Mouse (Mus musculus) lung, postnatal 10 days (tissue): ENCODE measurements around the gene Tpd52l2.

Experiments
- DNase-seq: peaks from one replicate; pipeline ENCODE4 v3.0.0; 2021

Gene Tpd52l2

DNA sequence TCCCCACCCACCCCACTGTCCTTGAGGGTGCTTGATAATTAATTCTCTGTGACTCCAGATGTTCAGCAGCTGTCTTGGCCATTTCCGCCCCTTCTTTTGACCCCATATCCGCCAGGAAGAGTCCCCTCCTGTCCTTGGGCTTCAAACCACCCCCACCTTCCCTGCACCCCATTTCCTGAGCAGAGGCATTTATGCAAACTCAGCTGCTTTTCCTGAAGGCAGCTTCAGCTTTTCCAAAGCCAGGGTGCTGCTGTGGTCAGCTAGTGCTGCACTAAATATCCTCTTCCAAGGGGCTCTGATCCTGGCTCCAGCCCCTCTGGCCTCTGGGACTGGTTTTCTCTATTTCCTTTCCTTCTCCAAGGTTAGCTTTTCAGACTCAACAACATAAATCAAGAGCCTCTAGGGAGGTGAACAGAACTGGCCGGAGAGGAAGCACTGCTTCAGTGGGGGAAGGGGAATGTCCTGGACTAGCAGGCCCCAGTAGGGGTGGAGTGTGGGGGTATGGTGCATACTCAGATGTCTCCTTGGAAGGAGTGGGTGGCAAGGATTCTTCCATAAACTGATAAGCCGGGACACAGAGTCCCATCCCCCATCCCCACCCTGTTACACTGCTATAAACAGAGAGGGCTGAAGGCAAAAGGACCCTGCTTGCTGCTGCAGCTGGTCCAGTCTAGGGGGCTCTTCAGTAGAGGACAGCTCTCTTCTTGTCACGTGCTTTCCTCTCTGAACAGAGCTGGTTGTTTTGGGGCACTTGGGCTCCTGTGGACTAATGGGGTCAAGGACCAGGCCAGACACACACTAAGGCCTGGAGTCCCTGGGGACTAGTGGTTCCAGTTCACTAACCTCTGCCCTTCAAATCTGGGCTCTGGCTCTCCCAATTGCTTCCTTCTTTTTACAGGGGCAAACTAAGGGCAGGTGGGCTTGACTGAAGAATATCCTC lies 9.3 kb upstream of the Tpd52l2 start:
- peak; percentile 77 for DNase-seq

DNA sequence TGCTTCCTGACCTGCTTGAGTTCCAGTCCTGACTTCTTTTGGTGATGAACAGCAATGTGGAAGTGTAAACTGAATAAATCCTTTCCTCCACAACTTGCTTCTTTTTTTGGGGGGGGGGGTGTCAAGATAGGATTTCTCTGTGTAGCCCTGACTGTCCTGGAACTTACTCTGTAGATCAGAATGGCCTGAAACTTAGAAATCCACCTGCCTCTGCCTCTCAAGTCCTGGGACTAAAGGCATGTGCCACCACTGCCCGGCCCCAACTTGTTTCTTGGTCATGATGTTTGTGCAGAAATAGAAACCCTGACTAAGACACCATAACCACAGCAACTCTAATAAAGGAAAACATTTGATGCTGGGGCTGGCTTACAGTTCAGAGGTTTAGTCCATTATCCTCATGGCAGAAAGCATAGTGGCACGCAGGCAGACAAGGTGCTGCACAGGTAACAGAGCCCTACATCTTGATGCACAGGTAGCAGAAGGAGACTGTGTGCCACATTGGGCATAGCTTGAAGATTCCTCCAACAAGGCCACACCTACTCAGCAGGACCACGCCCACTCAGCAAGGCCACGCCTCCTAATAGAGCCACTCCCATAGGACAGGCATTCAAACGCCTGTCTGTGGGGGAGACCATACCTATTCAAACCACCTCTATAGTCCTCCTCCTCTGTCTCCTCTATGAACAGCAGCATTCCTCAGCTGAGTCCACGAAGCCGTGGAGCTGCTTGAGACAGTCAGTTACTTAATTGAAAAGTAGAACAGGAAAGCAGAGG lies 5.3 kb upstream of the Tpd52l2 start:
- DNase-seq = peak; percentile 59

DNA sequence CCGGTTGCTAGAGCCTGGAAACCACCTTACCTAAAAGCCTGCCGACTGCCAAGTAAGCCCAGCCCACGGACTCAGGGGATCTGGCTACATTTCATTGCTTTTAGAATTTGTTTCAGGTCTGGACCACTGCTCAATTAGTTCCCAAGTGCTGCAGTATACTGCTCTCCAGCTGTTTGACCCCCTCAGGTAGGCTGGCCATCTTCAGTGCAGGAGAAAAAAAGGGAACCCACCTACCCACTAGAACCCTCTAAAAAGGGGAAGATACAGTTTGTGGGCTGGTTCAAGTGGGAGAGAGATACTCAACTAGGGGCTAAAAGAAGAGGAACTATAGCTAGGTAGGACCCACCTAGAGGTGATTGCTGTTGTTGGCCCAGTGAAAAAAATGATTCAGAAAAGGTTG lies 4.7 kb upstream of the Tpd52l2 start:
- DNase-seq = no peak

DNA sequence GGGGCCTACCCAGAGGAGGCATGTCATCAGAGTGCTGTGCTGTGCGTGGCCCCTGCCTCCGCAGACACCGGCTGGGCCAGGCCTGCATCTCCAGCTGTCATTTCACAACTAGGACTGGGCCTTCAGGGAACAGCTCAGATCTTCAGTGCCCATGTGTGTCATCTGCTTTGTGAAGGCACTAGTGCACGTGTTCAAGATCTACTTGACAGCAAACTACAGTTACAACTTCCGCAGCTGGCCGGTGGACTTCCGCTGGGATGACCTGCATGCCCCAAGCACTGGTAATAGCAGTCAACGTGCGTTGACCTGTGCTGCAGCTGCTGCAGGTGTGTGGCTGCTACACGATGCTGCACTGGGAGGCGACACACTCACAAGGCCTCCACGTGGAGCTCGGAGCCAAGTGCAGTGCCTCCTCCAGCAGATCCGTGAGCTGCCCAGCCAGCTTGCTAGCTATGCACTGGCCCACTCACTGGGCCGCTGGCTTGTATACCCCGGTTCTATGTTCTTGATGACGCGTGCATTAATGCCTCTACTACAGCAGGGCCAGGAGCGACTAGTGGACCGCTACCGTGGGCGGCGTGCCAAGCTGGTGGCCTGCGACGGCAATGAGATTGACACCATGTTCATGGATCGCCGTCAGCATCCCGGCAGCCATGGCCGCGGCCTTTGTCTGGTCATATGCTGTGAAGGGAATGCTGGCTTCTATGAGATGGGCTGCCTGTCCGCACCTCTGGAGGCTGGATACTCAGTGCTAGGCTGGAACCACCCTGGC lies 3.6 kb upstream of the Tpd52l2 start, which contains the start of gene Abhd16b:
Abhd16b (plus strand) TSS at position 51 of the 772 bp plus-strand sequence.
- no peak for DNase-seq

DNA sequence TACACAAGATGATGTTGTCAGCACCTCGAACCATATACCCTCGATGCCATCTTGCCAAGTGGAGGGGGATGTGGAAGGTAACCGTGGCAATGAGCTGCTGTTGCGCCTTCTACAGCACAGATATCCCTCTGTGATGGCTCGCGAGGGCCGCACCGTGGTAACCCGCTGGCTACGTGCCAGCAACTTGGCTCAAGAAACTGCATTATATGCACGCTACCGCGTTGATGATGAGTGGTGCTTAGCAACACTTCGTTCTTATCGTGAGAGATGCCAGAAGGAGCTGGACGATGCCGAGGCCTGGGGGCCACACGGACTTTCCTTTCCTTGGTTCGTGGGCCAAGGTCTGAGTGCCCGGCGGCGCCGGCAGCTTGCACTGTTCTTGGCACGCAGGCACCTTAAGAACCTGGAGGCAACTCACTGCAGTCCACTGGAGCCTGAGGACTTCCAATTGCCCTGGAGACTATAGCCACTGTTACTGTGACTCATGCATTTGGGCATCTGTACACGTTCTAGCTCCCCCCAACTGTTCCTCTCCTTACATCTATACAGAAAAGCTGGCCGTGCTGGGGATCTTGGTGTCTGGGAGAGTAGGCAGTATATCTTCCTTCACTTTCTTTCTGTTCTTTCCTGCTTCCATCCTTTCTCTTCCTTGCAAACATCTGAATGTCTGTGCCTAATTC lies 2.5 kb upstream of the Tpd52l2 start:
- DNase-seq = no peak

DNA sequence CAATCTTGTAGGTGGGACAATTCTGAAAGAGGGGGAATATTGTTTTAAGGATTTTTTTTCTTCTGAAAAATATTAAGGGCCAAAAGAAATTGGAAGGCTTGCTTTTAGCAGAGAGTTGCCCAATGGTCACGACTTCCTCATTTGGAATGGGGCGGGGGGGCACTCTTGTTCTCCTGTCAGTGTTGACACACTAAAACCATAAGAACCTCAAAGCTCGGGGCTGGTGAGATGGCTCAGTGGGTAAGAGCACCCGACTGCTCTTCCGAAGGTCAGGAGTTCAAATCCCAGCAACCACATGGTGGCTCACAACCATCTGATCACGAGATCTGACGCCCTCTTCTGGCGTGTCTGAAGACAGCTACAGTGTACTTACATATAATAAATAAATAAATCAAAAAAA lies 1.1 kb upstream of the Tpd52l2 start:
- DNase-seq = peak; percentile 11

DNA sequence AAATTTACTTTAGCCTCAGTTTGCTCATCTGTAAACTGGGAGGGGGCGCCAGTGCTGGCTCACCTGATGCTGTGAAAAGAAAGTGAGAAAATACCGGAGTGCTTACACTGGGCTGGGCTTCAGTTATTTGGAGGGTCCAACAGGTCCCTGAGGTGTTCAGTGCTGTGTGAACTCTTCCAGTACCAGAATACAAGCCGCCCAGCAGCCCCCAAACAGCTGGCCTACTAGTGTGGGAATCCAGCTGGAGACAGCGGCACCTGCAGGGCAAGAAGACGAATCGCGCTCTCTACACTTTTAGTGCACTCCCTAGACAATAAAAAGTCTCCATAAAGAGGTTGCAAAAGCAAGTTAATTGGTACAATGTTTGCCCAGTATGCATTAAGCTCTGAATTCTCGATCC lies 661 bp upstream of the Tpd52l2 start:
- DNase-seq = peak; percentile 84

DNA sequence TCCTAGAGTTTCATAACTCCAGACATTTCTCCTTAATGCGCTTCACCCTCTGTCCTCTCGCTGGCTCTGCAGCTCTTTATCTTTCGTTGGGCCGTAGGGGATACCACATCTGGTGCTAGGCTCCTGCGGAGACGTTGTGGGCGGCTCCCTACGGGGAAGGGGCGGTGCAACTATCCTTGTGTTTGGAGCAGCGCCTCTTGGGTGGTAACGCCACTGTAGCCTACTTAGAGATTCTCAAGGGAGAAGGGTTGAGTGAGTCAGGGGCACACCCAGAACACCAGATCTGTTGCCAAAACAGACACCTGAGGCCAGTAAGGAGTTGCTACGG lies 570 bp downstream of the Tpd52l2 start:
- peak; percentile 85 for DNase-seq

DNA sequence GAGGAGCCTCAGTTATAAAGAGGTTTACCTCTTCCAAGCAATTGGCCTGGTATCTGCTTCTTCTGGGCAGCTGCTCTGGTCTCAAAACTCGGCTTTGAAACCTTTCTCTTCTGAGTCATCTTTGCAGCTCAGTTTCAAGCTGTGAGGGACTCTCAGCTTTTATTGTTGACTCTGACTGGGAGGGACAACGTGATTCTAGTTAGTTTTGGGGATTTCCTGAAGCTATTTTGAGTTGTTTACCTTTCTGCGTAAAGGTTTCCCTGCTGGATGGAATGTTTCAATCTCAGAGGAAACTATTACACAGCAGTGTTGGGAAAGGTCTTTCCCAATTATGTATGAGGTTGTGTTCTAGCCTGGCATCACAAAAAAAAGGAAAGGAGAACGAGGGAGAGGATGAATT lies 1.7 kb downstream of the Tpd52l2 start:
- no peak for DNase-seq

DNA sequence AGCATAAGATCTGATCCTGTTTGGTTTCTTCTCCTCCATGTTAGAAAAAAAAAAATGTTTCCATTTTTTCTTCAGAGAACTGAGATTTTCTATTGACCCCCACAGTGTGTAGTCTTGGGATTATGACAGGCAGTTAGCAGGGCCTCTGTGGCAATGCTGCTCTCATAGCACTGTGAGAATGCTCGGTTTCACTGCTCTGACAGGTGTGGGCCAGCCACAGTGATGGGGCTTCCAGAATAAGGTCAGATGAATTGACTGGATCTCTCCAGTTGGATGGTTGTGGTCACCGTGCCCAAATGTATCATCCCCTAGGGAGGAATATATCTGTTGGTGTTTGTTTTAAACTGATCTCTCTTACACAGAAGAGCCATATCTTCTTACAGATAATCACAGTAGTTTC lies 12.2 kb downstream of the Tpd52l2 start:
- DNase-seq = no peak

DNA sequence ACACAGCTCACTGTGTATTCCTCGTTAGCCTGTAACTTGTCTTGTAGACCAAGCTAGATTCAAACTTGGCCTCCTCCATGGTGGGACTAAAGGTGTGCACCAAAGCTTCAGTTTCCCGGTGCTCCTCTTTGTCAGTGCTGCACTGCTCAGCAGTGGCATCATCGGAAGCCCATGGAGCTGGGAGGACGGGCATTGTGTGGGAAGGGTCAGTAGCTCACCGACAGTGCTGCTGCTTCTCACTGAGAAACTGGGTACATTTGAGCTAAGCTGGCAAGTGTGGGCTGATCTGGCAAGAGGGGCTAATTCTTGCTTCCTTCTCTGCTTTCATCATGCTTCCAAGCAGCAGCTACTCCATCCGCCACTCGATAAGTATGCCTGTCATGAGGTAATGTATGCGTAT lies 14.3 kb downstream of the Tpd52l2 start:
- DNase-seq = no peak

DNA sequence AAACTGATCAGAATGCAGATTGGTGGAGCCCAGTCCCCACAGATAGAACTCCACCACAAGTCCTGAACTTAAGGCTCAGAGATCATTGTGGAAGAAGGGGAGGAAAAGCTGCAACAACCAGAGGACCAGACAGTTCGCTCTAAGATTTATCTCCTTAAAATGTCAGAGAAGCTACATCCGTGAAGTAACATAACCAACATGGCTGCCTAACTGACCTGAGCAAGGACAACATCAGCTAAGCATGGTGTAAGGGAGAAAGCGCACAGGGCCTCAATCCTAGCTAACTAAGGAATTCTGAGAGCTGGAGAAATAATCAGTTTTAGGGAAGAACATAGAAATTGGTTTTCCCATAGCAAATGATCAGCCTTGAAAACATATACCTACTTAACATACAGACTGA lies 22.3 kb downstream of the Tpd52l2 start:
- no peak for DNase-seq

DNA sequence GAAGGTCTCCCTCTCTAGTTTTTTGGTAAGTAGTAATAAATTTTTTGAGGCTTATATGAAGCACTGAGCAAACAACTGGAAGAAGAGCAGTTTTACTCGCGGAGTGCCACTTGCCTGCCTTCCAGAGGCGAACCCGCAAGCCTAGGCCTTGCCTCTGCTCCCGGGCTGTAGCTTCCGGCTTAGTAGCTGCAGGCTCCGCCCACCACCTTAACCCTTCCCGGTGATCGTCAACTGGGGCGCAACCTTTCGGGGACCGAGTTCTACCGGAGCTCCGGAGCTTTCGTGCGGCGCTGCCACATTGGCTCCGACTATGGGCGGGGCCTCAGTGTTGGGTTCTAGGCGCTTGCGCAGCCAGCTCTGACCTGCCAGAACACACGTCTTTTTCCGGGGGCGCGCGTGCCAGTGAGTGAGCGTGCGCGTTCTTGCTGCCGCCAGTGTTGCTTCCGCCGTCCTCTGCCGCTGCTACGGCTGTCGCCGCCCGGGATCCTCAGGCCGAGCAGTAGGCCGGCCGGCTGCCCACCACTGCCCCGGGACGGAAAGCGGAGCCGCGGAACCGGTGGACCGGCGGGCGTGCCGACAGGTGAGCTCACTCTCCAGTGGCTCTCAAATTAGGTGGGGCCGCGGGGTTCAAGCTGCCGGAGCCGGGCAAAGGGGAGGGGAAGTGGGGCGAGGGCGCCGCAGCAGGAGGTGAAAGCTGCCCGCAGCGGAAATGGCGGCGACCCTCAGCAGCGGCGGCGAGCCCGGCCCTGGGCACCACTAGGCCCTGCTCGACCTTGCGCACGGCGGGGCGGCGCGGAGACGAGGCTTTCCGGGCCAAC lies 23.4 kb downstream of the Tpd52l2 start, which contains the start of gene Dnajc5:
Dnajc5 (plus strand) TSS at position 368 of the 818 bp plus-strand sequence.
- peak; percentile 99 for DNase-seq

DNA sequence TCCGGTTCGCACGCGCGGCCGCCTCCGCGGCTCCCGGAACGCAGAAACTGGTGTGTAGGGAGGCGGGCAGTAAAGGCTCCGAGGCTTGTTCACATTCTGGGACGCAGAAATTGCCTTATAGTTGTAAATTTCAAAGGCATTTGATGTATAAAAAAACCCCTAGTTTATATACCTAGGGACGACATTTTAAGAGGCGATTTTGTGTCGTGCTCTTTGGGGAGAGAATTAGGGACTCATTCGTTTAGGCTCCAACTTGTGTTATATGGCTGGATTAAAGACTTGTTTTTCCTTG lies 23.9 kb downstream of the Tpd52l2 start:
- DNase-seq = no peak

DNA sequence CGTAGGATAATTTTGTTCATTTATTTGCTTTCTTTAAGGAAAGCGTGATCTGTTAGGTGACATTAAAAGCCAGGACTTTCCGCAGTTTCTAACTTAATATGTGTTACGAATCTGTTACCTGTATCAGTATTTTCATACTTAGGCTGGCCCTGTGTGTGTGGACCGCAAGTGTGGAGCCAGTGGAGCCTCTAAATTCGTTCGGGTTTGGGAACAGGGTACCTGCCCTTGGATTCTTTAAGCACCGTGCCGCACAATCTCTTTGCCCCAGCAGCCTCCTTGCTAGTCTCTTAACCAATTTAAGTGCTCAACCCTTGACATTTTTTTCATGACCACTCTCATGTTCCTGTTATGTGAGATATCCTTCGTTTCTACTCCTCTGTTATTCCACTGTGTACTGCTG lies 24.5 kb downstream of the Tpd52l2 start:
- DNase-seq = peak; percentile 6

DNA sequence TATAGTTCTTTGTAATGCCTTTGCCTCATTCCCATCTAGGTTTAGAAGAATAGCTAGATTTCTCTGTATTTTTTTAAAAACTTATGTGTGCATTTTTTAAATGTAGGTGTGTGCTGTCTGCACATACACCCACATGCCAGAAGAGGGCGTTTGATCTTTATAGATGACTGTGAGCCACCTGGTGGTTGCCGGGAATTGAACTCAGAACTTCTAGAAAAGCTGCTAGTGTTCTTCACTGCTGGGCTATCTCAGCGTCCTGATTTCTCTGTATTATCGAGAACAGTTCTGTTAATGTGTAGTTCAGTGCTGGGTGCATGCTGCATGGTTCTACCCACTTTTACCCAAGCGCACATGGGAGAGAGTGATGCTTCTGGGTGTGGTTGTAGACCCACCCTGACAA lies 25.9 kb downstream of the Tpd52l2 start:
- DNase-seq = peak; percentile 42

DNA sequence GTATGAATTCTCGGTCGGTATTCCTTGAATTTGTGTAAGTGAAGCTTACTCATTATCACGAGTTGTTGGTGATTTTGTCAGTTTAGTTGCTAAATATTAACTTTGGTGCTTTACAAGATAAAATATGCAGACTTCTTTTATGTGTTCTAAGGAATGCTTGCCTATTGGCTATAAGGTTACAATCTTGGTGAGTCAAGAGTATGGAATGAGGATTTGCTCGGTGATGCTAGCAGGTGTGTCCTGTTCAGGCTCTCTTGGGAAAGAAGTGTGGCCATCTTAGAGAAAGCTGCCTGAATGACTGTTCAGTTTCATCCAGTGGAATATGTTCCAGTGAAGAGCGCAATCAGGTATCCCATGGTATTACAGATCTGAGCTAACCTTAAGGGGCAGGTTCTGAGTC lies 28.6 kb downstream of the Tpd52l2 start:
- no peak for DNase-seq

DNA sequence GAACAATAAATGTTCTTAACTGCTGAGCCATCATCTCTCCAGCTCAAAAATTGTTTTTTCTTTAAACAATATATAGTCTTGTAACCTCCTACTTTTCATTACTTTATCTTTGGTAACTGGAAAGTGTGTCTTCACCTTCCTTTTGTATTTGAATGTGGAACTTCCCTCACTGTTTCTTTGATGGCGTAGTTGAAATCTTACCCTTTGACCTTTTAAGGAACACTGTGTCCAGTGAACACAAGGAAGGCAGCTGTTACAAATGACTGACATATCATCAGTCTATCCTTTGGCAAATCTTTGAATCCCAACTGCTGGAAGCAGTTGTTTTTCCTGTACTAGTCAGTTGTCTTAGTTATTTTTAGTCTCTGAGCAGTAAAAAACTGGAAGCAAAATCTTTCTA lies 32.1 kb downstream of the Tpd52l2 start:
- DNase-seq = no peak

DNA sequence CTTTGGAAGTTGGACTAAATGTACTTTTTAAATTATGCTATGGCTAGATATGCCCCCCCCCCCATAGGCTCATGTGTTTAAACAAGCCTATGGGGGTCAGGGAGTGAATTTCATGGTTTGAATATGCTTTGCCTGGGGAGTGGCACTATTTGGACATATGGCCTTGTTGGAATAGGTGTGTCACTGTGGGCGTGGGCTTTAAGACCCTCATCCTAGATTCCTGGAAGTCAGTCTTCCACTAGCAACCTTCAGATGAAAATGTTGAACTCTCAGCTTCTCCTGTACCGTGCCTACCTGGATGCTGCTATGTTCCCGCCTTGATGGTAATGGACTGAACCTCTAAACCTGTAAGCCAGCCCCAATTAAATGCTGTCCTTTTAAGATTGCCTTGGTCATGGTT lies 35.6 kb downstream of the Tpd52l2 start:
- DNase-seq = no peak

DNA sequence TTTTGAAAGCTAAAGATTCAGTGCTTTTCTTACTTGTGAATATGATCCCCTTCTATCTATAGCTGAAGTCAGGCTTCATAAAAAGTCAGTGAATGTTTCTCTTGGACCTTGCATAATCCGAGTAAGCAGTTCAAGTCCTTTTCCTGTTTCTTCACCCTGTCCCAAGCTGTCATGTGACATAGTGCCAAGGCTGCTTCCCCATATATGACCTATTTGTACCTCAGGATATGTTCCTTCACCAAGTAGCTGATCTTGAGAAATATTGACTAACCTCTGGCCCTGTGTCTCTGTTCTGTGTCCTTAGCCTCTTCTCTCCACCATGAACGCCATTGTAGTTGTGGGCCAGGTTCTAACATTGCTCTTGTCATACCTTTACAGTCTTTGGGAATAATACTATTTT lies 39.5 kb downstream of the Tpd52l2 start:
- no peak for DNase-seq

DNA sequence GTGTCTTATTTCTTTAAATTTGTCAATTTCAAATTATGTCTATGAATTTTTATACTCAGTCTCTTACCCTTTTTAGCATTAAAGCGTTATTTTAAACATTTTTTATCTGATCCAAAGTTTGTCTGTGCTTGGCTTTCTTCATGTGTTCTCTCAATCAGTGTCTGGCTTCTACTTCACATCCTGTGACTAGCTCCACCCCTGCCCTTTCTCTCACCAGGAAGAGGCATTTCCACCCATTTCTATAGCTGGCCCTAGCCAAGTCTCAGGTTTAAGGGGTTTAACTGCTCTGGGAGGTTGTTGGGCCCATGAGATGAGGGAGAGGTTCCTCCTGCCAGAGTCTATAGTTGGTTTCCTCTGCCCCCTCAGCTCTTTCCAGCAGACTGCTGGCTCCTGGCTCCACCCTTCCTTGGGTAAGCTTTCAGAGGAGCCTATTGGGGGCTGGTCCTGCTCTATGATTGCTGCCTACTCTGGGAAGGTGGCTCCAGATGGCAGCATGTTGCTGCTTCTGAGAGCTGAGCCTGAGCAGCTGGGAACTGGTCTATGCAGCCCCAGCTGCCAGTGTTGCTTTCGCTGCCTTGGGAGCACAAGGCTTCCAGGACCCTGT lies 40.6 kb downstream of the Tpd52l2 start:
- DNase-seq = peak; percentile 66
